Mouse (Mus musculus) Patski (cell line): ENCODE measurements around the gene Cyp2j12. TPM values are rescaled to one million over a fixed set of nuclear protein-coding genes. Genes with fewer than 3 reads are reported as not detected.
"Not testable (repeated sequence)": the region's sequence is repeated elsewhere in the genome, so short reads cannot be mapped to it uniquely, and the experiment has no call there.

Source experiments
- ATAC-seq: fragments of 100-300 bp; one replicate; pipeline ENCODE4 v1.8.0; 2021
- CTCF ChIA-PET: fragments of 350-600 bp; sonication (Branson Sonifier 250); formaldehyde crosslinking; loops from one replicate; lab custom pipeline; 2022; ENCODE audit warnings: inconsistent platforms; lab: Charles Lee
- POLR2A ChIA-PET: fragments of 350-600 bp; sonication (Branson Sonifier 250); formaldehyde crosslinking; loops from one replicate; lab custom pipeline; 2022; ENCODE audit warnings: antibody characterized with exemption, inconsistent platforms; lab: Charles Lee
- DNase-seq: peaks from one replicate; pipeline ENCODE4 v3.0.0-alpha.2; 2011; ENCODE audit warnings: low read depth, low spot score
- H3K27me3 ChIP-seq: fragments of 371-371 bp; one replicate; pipeline ENCODE4 v1.5.1; 2021
- CTCF ChIP-seq: fragments of 100-300 bp; IDR thresholded peaks from one replicate; pipeline ENCODE4 v1.5.1; 2021
- in situ Hi-C: fragments of 300-500 bp; cut with MboI; formaldehyde crosslinking; loops from 3 replicates; pipeline ENCODE4 v1.11.1; 2018; ENCODE audit warnings: low pct_unique_long_range_greater_than_20kb, mixed read lengths
- polyA plus RNA-seq: library from polyadenylated mRNA; unstranded; gene quantifications from one replicate; pipeline ENCODE4 v1.2.3, GENCODE M21; 2021

Gene Cyp2j12
- polyA plus RNA-seq = not detected

GRCm38 (mm10) chr4:96140732-96141467, at the start of gene Cyp2j12:
TSS of gene Cyp2j12 (minus strand) at chr4:96141152.
- in situ Hi-C loops = no loop called here
- POLR2A ChIA-PET = no interaction called here
- ATAC-seq (no peak), DNase-seq (no peak)
- no peaks in the 10 kb centered on the region for H3K27me3 ChIP-seq
- no peak for TF ChIP-seq CTCF
- CTCF ChIA-PET = no interaction called here

- CTCF ChIA-PET, in situ Hi-C loops, POLR2A ChIA-PET: not testable (repeated sequence)
These were observed 48.4 kb upstream of the Cyp2j12 start for GRCm38 (mm10) chr4:96189321-96189720.

GRCm38 (mm10) chr4:96188671-96189070, 47.7 kb upstream of the Cyp2j12 start:
- ATAC-seq, in situ Hi-C loops, H3K27me3 ChIP-seq, POLR2A ChIA-PET, DNase-seq: not testable (repeated sequence)
- CTCF ChIA-PET = interaction anchor here (0.7 kb wide), 1 partner anchor 13 kb away, joined by 3 read pairs; no protein-coding TSS in a partner anchor

More at GRCm38 (mm10) chr4:96189321-96189720, 48.4 kb upstream of the Cyp2j12 start:
- ATAC-seq, H3K27me3 ChIP-seq, DNase-seq: not testable (repeated sequence)

- CTCF ChIA-PET = interaction anchor here (0.7 kb wide), 1 partner anchor 14 kb away, joined by 3 read pairs; no protein-coding TSS in a partner anchor
- H3K27me3 ChIP-seq, ATAC-seq, POLR2A ChIA-PET, DNase-seq, in situ Hi-C loops: not testable (repeated sequence)
These were observed 47.2 kb upstream of the Cyp2j12 start for GRCm38 (mm10) chr4:96188146-96188545.

GRCm38 (mm10) chr4:96184716-96185115, 43.8 kb upstream of the Cyp2j12 start:
- ATAC-seq, POLR2A ChIA-PET, DNase-seq, CTCF ChIA-PET, H3K27me3 ChIP-seq, in situ Hi-C loops: not testable (repeated sequence)

GRCm38 (mm10) chr4:96162839-96163238, 21.9 kb upstream of the Cyp2j12 start:
- in situ Hi-C loops = no loop called here
- ATAC-seq (no peak), DNase-seq (no peak)
- ChIA-PET POLR2A (no interaction called here), CTCF (no interaction called here)
- no peaks in the 10 kb centered on the region for H3K27me3 ChIP-seq
- TF ChIP-seq CTCF = no peak

GRCm38 (mm10) chr4:96161575-96161974, 20.6 kb upstream of the Cyp2j12 start:
- no peak for ATAC-seq
- no peak for DNase-seq

GRCm38 (mm10) chr4:96139226-96139625, 1.7 kb downstream of the Cyp2j12 start:
- in situ Hi-C loops = no loop called here

More at GRCm38 (mm10) chr4:96161575-96161974, 20.6 kb upstream of the Cyp2j12 start:
- in situ Hi-C loops = no loop called here
- no peaks in the 10 kb centered on the region for H3K27me3 ChIP-seq
- POLR2A ChIA-PET = no interaction called here
- CTCF ChIA-PET = no interaction called here
- no peak for TF ChIP-seq CTCF

GRCm38 (mm10) chr4:96134246-96134645, 6.7 kb downstream of the Cyp2j12 start:
- ATAC-seq = no peak
- no peak for TF ChIP-seq CTCF
- ChIA-PET POLR2A (no interaction called here), CTCF (no interaction called here)
- DNase-seq = no peak
- in situ Hi-C loops = no loop called here
- no peaks in the 10 kb centered on the region for H3K27me3 ChIP-seq

More at GRCm38 (mm10) chr4:96139226-96139625, 1.7 kb downstream of the Cyp2j12 start:
- ATAC-seq (no peak), DNase-seq (no peak)
- no peak for TF ChIP-seq CTCF
- no peaks in the 10 kb centered on the region for H3K27me3 ChIP-seq
- CTCF ChIA-PET = no interaction called here
- POLR2A ChIA-PET = no interaction called here

- in situ Hi-C loops = no loop called here
- DNase-seq = no peak
- POLR2A ChIA-PET = no interaction called here
These were observed 44.1 kb downstream of the Cyp2j12 start for GRCm38 (mm10) chr4:96096841-96097240.

GRCm38 (mm10) chr4:96091869-96092268, 49.1 kb downstream of the Cyp2j12 start:
- in situ Hi-C loops = no loop called here
- H3K27me3 ChIP-seq = no peaks in the 10 kb centered on the region
- ATAC-seq = no peak
- TF ChIP-seq CTCF = no peak
- CTCF ChIA-PET = no interaction called here
- POLR2A ChIA-PET = no interaction called here
- DNase-seq = no peak

More at GRCm38 (mm10) chr4:96096841-96097240, 44.1 kb downstream of the Cyp2j12 start:
- CTCF ChIA-PET = no interaction called here
- TF ChIP-seq CTCF = no peak
- ATAC-seq = no peak
- H3K27me3 ChIP-seq = no peaks in the 10 kb centered on the region

- H3K27me3 ChIP-seq, ATAC-seq, DNase-seq, POLR2A ChIA-PET, in situ Hi-C loops, CTCF ChIA-PET: not testable (repeated sequence)
These were observed 51.5 kb downstream of the Cyp2j12 start for GRCm38 (mm10) chr4:96089356-96090048.
